Mouse (Mus musculus) skeletal muscle tissue, adult 2 months (tissue): ENCODE measurements around the gene Aen.

ENCODE experiments used
- DNase-seq: peaks from one replicate; pipeline ENCODE4 v3.0.0-alpha.2; 2012; ENCODE audit warnings: low read depth, low spot score

The Aen gene

DNA sequence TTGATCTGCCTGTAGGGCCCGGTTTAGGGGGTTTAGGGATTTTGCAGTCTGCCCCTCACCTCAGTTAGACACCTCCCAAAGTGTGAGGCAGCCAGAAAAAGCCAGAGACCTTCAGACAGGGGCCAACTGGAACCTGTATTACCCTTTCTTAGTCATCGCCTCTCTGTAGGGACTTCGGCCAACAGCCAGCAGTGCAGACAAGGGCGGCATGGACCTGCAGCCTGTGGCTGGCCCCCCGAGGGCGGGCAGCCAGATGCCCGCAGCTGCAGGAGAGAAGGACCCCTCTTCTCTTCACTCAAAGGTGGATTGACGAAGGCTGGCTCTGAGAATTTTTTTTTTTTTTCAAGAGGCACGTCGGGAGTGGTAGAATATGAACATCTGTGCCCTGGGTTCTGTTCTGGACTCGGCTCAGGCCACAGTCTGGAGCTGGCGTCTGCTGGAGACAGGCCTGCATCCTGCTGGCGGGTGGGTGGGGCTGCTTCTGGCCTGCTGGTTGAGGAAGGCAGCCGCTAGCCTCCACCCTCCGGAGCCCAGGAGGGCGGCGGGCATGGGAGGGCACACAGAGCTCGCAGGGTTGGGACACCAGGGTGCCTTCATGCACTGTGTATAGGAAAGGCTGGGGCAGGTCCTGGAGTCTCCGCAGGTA, 43.4 kb downstream of the Aen start:
- no peak for DNase-seq

DNA sequence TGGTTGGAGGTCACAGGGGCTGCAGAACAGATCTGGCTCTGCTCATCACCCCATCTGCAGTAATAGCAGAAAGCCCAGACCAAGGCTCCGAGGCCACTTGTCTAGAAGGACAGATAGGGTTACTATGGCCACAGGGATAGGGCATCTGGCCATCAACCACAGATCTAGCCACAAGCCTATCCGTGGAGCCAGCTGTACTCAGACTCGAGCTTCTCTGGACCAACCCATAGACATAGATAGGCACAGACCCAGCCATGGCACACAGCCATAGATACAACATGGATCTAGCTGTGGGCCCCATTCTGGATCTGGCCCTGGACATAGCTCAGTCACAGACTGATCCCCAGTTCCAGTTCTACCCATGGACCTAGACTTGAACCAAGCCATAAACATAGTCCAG, 45.3 kb downstream of the Aen start:
- DNase-seq, result peak; percentile 13

- no peak for DNase-seq
Observed at GRCm38 (mm10) chr7:78942544-78942943, 46.9 kb downstream of the Aen start.

- DNase-seq, result no peak
Observed at GRCm38 (mm10) chr7:78953886-78954572, 58.4 kb downstream of the Aen start.

GRCm38 (mm10) chr7:78954619-78955018, 59.0 kb downstream of the Aen start:
- no peak for DNase-seq

GRCm38 (mm10) chr7:78955086-78955485, 59.4 kb downstream of the Aen start:
- DNase-seq, result no peak

- DNase-seq, result no peak
Observed at GRCm38 (mm10) chr7:78958499-78959073, 62.9 kb downstream of the Aen start.
